Mouse (Mus musculus): ENCODE measurements around the gene Rtp3.

The Rtp3 gene

DNA sequence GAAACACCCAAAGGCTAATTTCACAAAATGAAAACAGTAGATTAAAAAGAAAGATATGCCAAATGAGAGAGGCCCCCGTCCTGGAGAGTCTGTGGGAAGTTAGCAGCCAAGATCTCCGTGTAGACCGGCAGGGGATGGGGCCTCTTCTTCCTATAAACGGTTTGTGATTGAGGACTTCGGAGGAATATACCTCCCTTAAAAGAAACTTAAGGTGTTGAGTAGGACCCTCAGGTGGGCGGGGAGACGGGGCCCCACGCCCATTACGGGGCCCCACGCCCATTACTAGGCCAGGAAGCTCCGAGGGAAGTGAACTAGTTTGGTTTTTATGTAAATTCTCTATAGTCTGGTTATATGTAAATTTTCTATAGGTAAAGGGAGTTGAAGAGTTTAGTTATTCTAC lies 44.5 kb downstream of the Rtp3 start, which contains the start of gene Tdgf1:
TSS of gene Tdgf1 (minus strand) at position 233 of the 400 bp plus-strand sequence.
- CTCF ChIA-PET: no interaction called here

GRCm38 (mm10) chr9:110945343-110945742 lies 45.0 kb downstream of the Rtp3 start:
- CTCF ChIA-PET: no interaction called here

GRCm38 (mm10) chr9:110944265-110944664 lies 46.1 kb downstream of the Rtp3 start:
- CTCF ChIA-PET: no interaction called here

DNA sequence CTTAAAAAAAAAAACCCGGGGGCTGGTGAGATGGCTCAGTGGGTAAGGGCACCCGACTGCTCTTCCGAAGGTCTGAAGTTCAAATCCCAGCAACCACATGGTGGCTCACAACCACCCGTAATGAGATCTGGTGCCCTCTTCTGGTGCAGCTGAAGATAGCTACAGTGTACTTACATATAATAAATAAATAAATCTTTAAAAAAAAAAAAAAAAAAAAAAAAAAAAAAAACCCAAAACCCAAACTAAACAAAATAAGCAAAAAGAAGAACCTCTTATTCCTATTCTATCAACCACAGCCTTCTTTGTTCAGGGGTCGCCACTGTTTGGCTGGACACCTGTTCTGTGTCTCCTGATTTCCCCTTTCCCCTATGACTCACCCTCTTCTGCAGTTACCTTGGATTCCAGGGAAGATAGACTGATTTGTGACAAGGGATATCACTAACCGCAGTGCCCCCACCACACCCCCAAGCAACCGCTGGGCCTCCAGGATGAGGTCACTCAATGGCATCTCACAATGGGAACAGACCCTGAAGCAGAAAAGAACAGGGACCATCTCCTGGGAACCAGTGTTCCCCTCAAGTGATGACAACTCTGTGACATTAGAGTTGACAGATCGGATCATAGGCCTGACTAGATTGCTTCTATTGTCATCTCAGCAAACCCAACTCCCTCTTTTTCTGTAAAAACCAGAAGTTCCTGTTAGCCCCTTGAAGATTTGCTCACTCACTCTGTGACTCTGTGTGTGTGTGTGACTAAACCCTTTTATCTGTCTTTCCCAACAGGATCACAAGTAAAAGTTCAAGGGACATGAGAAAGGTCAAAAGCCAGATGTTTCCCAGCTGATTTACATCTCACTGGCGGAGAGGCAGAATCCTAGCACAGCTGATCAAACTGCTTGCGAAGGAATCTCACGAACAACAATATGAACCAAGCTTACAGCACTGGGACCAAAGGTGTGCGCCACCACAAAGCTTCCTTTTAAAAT lies 52.6 kb downstream of the Rtp3 start:
- CTCF ChIA-PET: interaction anchor here (0.7 kb wide), 1 partner anchor 212 kb away, joined by 3 read pairs; no protein-coding TSS in a partner anchor

- CTCF ChIA-PET: no interaction called here
These were observed 54.4 kb downstream of the Rtp3 start for GRCm38 (mm10) chr9:110935941-110936340.

All from spleen, embryonic (tissue).